Mouse (Mus musculus): Measurements from ENCODE around the gene Itga1. TPM values are rescaled to one million over a fixed set of nuclear protein-coding genes. Genes with fewer than 3 reads are reported as not detected.

Itga1 gene
- polyA plus RNA-seq, 1 experiment from 2014 or later = 6.0 TPM

- Histone ChIP-seq H3K9me3 (no peaks in the 10 kb centered on the region), H3K4me3 (no peak overlapping the region), H3K9ac (replicated peaks) (no peak overlapping the region), H3K36me3 (no peaks in the 10 kb centered on the region), H3K4me1 (no peaks in the 10 kb centered on the region), H3K27me3 (no peaks in the 10 kb centered on the region), H3K4me2 (replicated peaks) (no peak overlapping the region), H3K27ac (replicated peaks) (no peak overlapping the region)
- no peak for ATAC-seq (ENCODE audit: low FRiP score, low read depth)
- 90% methylated on average over 5 of the region's 5 CpGs for WGBS
Measured at GRCm38 (mm10) chr13:114909514-114909913, 192.2 kb downstream of the Itga1 start.

DNA sequence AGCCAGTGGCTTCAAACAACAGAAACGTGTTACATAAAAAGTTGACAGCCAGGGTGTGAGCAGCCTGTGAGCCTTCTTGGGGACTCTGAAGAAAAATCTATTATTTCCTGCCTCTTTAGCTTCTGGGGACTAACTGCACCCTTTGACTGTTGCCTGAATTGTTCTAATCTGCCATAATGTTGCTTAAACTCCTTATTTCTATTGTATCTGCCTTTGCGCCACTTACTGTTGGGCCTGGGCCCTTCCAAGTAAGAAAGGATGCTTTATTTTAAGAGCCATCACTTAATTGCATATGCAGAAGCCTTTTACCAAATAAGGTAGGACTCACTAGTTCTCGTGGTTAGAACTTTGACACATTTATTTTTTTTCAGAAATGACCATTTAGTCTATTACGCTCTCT, 193.9 kb downstream of the Itga1 start:
- Histone ChIP-seq H3K4me2 (replicated peaks) (no peak overlapping the region), H3K27ac (replicated peaks) (no peak overlapping the region), H3K9ac (replicated peaks) (no peak overlapping the region), H3K27me3 (no peaks in the 10 kb centered on the region), H3K9me3 (no peaks in the 10 kb centered on the region), H3K4me3 (no peak overlapping the region), H3K36me3 (no peaks in the 10 kb centered on the region), H3K4me1 (no peaks in the 10 kb centered on the region)
- ATAC-seq (ENCODE audit: low FRiP score, low read depth) = no peak
- WGBS = 83% methylated on average over 4 of the region's 4 CpGs

Other genes starting within 250 kb of the Itga1 start
- 1.8 and 2.2 TPM in 2 replicates for gene Itga2, start 169.9 kb downstream of the Itga1 start, polyA plus RNA-seq (2016; fragmentation: Nextera tagmentation; extraction: Ambion mirVana)
- gene Pelo, start 11.8 kb downstream of the Itga1 start, polyA plus RNA-seq (2016; fragmentation: Nextera tagmentation; extraction: Ambion mirVana) = 2.7 and 4.1 TPM in 2 replicates
- 1.5 and 2.0 TPM in 2 replicates for gene Gm49395, start within 50 bp of the Itga1 start, polyA plus RNA-seq (2016; fragmentation: Nextera tagmentation; extraction: Ambion mirVana)